Mouse (Mus musculus) frontal cortex, postnatal 14 days (tissue): ENCODE measurements at regions not wholly inside any gene's neighbourhood (a gene's known extent, or its start where the extent isn't known, plus 50 kb on each side); places are given as distances from the start of the nearest gene placed in this dataset.

Source experiments
- DNase-seq, 2 experiments: peaks; one replicate each; pipeline ENCODE4 v3.0.0; 2022; ENCODE audit warnings: low spot score in 2 of 2

DNA sequence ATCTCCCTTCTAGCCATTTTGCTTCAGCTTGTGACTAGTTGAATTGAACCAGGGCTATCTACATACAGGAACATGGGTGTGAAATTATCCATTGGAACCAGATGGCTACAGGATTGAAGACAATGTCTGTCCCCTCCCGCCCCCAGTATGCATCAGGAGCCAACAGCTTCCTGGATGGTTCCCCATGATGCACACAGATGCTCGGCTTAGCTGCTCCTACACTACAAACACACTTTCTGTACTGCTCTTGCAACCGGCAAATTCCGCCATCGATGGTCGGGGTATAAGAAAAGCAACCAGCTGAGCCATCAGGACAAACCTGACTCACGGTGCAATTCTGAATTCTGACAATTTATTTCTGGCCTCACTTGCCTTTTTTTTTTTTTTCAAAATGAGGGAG lies 258.9 kb downstream of the Tle3 start:
- no peak for DNase-seq

- DNase-seq, result no peak
Measured at GRCm38 (mm10) chr9:61627801-61628574, 255.8 kb downstream of the Tle3 start.

GRCm38 (mm10) chr9:61622933-61623332 lies 250.8 kb downstream of the Tle3 start:
- no peak for DNase-seq

GRCm38 (mm10) chr9:61621939-61622338 lies 249.8 kb downstream of the Tle3 start:
- DNase-seq, result no peak

- DNase-seq, result peak; percentile 14 to 22
Measured at GRCm38 (mm10) chr9:61620786-61621185, 248.6 kb downstream of the Tle3 start.

- no peak for DNase-seq
Measured at GRCm38 (mm10) chr9:61620105-61620504, 247.9 kb downstream of the Tle3 start.

GRCm38 (mm10) chr9:61618510-61619249 lies 246.5 kb downstream of the Tle3 start:
- no peak for DNase-seq

DNA sequence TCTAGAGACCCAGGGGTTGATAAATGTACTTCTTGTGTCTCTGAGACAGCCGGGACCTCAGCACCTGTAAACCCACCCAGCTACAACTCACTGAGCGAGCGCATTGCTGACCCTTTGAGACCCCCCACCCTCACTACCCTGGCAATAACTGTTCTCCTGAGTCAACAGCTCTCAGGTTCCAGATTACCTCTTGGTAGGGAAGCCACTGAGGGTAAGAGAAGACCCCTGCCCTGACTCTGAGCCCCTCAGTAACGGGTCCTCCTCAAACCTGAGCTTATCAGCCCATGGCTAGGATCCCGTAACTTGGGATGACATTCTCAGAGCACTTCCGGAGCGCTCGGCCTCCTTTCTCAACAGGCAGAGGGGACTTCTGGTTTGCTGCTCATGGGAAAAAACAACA lies 245.8 kb downstream of the Tle3 start:
- no peak for DNase-seq

- no peak for DNase-seq
Measured at GRCm38 (mm10) chr9:61615556-61615955, 243.4 kb downstream of the Tle3 start.

DNA sequence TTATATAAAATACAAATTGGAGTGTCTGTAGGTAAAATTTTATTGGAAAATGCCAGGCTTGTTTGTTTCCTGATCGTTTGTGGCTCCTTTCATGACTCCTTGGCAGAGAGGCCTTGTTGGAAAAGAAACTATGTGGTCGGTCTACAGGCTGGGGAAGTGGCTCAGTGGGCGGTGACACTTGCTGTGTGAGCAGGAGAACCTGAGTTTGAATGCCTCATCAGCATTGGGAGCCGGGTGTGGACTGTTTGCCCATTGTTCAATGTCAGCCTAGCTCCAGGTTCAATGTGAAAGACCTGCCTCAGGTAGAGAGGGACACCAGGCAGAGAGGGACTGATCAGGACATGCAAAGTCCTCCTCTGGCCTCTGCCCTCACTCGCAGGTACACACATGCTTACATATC lies 235.4 kb downstream of the Tle3 start:
- DNase-seq, result no peak

DNA sequence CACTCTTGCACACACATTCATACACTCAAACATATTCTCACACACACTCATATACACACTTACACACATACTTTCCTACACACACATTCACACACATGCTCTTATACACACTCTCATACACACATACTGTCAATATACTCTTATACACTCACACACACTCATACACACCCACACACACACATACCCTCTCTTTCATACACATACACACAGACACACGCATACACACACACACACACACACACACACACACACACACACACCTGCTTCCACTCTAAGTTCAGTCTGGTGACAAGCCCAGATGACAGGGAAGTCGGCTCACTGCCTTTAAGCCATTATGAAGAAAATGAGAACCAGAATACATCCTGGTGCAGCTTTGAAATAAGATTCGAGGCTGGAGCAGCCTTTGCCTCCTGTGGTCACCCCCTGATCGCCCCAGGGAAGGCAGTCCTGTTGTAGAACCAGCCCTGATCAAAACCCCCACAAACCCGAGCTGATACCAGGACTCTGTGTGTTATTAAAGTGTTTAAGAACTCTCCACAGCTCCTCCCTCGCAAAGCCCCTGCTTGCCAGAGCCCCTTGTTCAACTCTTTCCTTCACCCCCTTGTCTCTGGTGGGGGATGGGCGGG lies 230.3 kb downstream of the Tle3 start:
- no peak for DNase-seq

DNA sequence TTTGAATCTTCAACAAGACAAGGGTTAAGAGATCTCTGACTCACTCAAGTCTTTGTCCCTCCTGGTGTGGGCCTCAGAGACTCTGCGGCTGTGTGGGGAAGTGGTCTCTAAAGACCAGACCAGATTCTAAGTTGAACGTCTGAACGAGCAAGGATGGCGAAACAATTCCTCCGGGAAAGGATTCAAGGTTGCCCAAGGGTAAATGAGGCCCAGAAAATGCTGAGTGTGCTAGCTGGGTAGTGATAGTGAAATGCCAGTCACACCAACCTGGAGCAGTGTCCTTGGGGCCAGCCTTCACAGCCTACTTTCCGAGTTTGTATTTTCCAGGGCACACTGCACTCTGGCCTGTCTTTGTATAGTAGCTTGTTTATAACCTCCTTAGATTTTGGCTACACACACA lies 229.7 kb downstream of the Tle3 start:
- DNase-seq, result no peak

- no peak for DNase-seq
Measured at GRCm38 (mm10) chr9:61597287-61597686, 225.1 kb downstream of the Tle3 start.

- DNase-seq, result no peak
Measured at GRCm38 (mm10) chr9:61596410-61597108, 224.4 kb downstream of the Tle3 start.

- no peak for DNase-seq
Measured at GRCm38 (mm10) chr9:61595170-61595967, 223.2 kb downstream of the Tle3 start.

DNA sequence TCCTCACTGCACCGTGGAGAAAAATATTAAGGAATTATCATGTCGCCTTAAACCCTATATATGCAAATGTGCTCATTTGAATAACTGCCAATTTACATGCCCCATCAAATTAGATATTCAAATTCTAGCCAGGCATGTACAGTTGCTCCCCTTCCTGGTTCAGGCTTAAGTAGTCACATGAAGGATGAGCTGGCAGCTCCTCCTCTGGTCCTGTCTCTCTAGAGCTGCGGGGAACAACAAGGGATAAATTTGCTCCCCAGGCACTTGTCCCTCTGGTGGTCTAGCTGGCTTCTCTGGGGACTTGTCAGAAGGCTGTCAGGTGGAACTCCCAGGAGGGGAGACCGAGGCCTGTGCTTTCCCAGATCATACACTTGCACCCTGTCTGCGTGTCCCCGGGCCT lies 221.8 kb downstream of the Tle3 start:
- no peak for DNase-seq

DNA sequence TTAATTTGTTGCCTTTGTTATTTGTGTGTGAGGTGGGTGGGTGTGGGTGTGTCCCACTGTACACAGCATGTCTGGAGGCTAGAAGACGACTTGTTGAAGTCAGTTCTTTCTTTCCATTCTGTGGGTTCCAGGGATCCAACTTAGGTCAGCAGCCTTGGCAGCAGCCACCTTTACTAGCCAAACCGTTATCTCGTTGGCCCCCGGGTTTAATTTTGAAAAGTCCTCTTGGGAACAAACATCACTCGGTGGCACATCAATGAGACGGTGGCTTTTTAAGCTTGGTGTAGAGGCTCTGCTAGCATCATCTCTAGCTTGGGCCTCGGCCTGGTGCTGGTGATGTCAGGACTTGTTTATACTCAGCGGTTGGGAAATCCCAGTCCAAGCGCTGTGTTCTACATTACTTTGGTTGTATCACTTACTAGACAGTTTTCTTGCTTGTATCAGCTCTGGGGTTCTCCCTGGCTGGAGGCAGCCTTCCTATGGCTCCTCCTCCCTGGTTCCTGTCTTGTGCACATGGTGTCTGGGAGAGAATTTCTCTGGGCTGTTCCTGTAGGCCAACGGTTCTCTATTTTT lies 217.6 kb downstream of the Tle3 start:
- DNase-seq, result no peak

GRCm38 (mm10) chr9:61583281-61584072 lies 211.3 kb downstream of the Tle3 start:
- no peak for DNase-seq

DNA sequence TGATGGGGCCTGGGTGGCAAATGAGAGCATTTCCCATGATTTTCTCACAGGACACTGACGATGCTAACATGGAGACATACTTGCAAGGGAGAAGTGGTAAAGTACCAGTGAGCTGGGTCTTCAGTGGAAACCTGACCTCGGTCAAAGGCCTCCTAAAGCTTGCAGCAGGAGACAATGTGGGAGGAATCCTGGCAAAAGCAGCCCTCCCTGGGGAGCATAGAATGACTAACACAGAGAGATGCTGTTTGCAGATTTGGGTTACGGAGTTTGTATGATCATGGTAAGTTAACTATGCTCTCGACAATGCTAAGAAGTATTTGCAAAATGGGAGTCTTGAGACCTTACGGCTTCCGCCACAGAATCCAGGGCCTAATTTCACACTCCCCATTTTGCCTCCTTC lies 208.9 kb downstream of the Tle3 start:
- DNase-seq, result no peak

DNA sequence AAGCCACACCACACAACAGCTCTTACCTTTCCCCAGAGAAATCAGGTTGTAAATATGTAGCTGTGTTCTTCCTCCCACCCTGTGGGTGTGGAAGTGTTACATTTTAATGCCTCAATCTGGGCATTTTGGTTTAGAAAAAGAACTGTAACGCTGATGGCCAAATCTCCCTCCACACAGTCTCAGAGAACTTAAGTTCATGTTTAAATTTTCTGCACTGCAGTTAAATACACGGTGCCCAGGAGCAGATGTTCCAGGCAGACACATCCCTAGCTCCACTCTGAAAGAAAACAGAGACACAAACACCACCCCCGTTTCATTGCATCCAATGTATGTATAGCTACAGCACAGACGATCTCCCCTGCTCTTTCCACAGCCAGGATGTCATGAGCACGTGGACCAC lies 206.1 kb downstream of the Tle3 start:
- no peak for DNase-seq
